Mouse (Mus musculus) brain, embryonic 14.5 days (tissue): ENCODE measurements around the gene Tbc1d8.

ENCODE experiments used
- CTCF ChIP-seq: fragments of 200-500 bp; IDR thresholded peaks from 2 replicates; pipeline ENCODE4 v1.5.1; 2012; ENCODE audit warnings: inconsistent platforms, mild to moderate bottlenecking, moderate library complexity, borderline replicate concordance; ENCODE audit not compliant: insufficient read depth, insufficient read length; ENCODE audit errors: extremely low read depth
- POLR2A ChIP-seq: fragments of 200-500 bp; IDR thresholded peaks from 2 replicates; pipeline ENCODE4 v1.6.1; 2012; ENCODE audit warnings: mild to moderate bottlenecking, inconsistent platforms, borderline replicate concordance; ENCODE audit not compliant: poor library complexity, insufficient read depth, insufficient read length, severe bottlenecking; ENCODE audit errors: extremely low read depth

DNA sequence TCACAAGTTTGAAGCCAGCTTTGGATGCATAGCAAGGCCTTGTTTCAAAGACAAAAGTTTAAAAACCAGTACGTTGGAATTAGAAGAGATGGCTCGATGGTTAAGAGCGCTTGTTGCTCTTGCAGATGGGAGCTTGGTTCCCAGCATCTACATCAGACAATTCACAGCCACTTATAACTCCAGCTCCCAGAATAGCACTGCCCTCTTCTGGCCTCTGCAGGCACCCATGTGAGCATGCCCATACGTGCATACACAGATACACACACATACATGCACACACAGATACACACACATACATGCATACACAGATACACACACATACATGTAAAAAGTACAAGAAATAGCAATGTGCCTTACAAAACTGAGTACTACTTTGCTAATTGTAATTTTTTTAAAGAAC, 18.4 kb upstream of the Tbc1d8 start:
- no peak for TF ChIP-seq CTCF
- no peak for TF ChIP-seq POLR2A
